Mouse (Mus musculus): Measurements from ENCODE around the gene Prtg. TPM values are rescaled to one million over a fixed set of nuclear protein-coding genes. Genes with fewer than 3 reads are reported as not detected.

Prtg gene
- polyA plus RNA-seq, 1 experiment from 2014 or later = 6.2 TPM

DNA sequence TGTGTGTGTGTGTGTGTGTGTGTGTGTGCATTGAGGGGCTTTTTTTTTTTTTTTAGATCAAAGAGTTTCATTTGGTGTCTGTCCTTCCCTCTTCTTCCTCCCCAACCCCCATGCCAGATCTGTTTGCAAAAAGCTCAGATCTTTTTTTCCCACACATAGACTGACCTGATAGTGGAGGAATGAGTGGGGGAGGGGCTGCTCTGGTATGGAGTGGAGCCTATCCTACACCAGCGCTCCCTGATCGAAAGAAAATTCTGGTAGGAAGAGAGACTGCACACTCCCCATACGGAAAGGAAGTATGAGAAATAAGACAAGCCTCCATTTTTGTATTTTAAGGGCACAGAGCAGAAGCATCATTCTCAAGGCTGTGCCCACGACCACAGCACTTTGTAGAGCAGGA is 25.2 kb upstream of the Prtg start:
- Histone ChIP-seq H3K4me2 (no peak overlapping the region), H3K27me3 (ENCODE audit: control insufficient read depth, insufficient read depth, low read length) (no peaks in the 10 kb centered on the region), H3K4me1 (ENCODE audit: control insufficient read depth, insufficient read depth, low read length) (peaks cover 5% of the 10 kb centered on the region), H3K9ac (ENCODE audit: low read length) (no peak overlapping the region), H3K4me3 (ENCODE audit: low read depth, low read length) (no peak overlapping the region), H3K9me3 (ENCODE audit: control insufficient read depth, low read length) (no peaks in the 10 kb centered on the region), H3K27ac (ENCODE audit: low read depth, low read length) (no peak overlapping the region), H3K36me3 (ENCODE audit: control insufficient read depth, insufficient read depth, low read length) (no peaks in the 10 kb centered on the region; the same call in 1 of the 2 replicates)
- WGBS = 48% methylated on average over 4 of the region's 4 CpGs
- no peak for ATAC-seq (ENCODE audit: low FRiP score)
- DNase-seq (ENCODE audit: low spot score, missing footprints) = no peak

DNA sequence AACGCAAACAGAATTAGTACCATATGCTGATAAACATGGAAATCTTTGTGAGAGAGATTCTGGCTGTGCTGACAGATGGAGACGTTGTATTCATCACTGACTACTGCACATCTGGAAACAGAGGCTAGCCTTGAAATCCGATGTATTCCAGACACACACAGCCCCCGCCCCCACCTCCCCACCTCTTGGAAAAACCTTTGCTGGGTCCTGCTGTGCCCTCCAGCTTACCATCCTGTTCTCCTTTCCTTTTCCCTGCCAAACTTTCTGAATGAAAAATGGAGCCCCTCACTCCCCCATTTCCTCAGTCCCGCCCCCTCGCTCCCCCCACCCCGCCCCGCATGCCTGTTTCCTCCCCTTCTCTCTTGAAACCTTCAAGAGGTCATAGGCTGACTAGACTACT is 24.6 kb upstream of the Prtg start:
- DNase-seq (ENCODE audit: low spot score, missing footprints) (no peak), ATAC-seq (ENCODE audit: low FRiP score) (no peak)
- Histone ChIP-seq H3K4me2 (no peak overlapping the region), H3K4me1 (ENCODE audit: control insufficient read depth, insufficient read depth, low read length) (peaks cover 5% of the 10 kb centered on the region), H3K27me3 (ENCODE audit: control insufficient read depth, insufficient read depth, low read length) (no peaks in the 10 kb centered on the region), H3K36me3 (ENCODE audit: control insufficient read depth, insufficient read depth, low read length) (no peaks in the 10 kb centered on the region; the same call in 1 of the 2 replicates), H3K27ac (ENCODE audit: low read depth, low read length) (no peak overlapping the region), H3K4me3 (ENCODE audit: low read depth, low read length) (no peak overlapping the region), H3K9me3 (ENCODE audit: control insufficient read depth, low read length) (no peaks in the 10 kb centered on the region), H3K9ac (ENCODE audit: low read length) (no peak overlapping the region)
- WGBS = 55% methylated on average over 8 of the region's 8 CpGs

DNA sequence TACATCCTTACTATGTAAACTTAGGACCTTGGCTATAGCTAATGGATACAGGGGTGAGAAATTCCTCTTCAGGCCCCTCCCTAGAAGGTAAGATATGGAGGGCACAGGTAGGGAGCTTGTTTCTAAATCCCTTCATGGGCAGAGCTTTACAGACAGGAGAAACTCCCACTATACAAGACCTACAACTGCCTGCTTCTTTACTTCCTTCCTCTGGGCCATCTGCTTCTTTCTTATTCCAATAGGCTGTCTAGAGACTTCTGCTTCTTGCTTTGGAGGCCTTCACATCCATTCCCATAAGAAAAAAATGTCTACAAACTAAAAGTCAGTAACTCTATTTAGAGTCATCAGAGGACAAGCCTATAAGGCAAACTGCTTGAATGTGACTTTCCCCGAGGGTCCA is 18.9 kb upstream of the Prtg start:
- Histone ChIP-seq H3K4me2 (no peak overlapping the region), H3K36me3 (ENCODE audit: control insufficient read depth, insufficient read depth, low read length) (no peaks in the 10 kb centered on the region), H3K4me3 (ENCODE audit: low read depth, low read length) (no peak overlapping the region), H3K9me3 (ENCODE audit: control insufficient read depth, low read length) (no peaks in the 10 kb centered on the region), H3K4me1 (ENCODE audit: control insufficient read depth, insufficient read depth, low read length) (peaks cover 4% of the 10 kb centered on the region; the same call in 1 of the 2 replicates), H3K27ac (ENCODE audit: low read depth, low read length) (no peak overlapping the region), H3K9ac (ENCODE audit: low read length) (no peak overlapping the region), H3K27me3 (ENCODE audit: control insufficient read depth, insufficient read depth, low read length) (no peaks in the 10 kb centered on the region)
- 89% methylated on average over 1 of the region's 1 CpGs for WGBS
- ATAC-seq (ENCODE audit: low FRiP score) (no peak), DNase-seq (ENCODE audit: low spot score, missing footprints) (no peak)

DNA sequence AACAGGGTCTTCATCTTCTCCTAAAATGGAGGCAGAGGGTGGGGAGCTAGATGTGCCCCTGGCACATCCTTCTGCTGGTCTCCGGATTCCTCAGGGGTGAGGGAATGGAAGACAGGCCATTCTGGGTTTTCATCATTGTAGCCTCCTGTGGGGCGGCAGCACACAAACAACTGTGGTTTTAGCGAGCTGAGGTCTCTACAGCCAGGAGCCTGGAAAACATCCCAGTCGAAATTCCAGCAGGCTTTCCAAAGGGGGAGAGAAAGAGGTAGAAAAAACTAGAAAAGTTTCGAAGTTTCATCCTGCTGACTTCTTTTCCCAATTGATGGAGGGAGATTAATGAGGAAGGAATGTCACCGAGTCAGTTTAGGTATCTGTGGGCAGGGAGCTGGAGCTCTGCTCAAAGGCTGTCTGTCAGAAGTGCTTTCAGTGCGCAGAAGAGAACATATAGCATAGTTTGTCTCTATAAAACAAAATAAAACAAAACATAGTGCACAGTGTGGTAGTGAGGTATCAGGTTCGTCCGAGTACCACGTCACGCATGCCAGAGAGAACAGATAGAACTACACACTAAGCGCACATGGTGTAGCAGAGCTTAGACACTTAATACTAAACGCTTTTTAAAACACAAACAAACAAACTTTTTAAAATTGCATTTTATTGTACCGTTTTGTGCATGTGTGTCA is 16.0 kb upstream of the Prtg start:
- H3K4me1 ChIP-seq (ENCODE audit: control insufficient read depth, insufficient read depth, low read length) = peaks cover 4% of the 10 kb centered on the region; the same call in 1 of the 2 replicates
- H3K36me3 ChIP-seq (ENCODE audit: control insufficient read depth, insufficient read depth, low read length) = no peaks in the 10 kb centered on the region
- no peaks in the 10 kb centered on the region for H3K27me3 ChIP-seq (ENCODE audit: control insufficient read depth, insufficient read depth, low read length)
- no peak overlapping the region for H3K27ac ChIP-seq (ENCODE audit: low read depth, low read length)
- no peaks in the 10 kb centered on the region; the same call in 1 of the 2 replicates for H3K9me3 ChIP-seq (ENCODE audit: control insufficient read depth, low read length)
- H3K4me3 ChIP-seq (ENCODE audit: low read depth, low read length) = no peak overlapping the region
- DNase-seq (ENCODE audit: low spot score, missing footprints) (peak; percentile 87), ATAC-seq (ENCODE audit: low FRiP score) (no peak)
- H3K4me2 ChIP-seq = no peak overlapping the region
- H3K9ac ChIP-seq (ENCODE audit: low read length) = no peak overlapping the region
- WGBS = 54% methylated on average over 14 of the region's 14 CpGs

DNA sequence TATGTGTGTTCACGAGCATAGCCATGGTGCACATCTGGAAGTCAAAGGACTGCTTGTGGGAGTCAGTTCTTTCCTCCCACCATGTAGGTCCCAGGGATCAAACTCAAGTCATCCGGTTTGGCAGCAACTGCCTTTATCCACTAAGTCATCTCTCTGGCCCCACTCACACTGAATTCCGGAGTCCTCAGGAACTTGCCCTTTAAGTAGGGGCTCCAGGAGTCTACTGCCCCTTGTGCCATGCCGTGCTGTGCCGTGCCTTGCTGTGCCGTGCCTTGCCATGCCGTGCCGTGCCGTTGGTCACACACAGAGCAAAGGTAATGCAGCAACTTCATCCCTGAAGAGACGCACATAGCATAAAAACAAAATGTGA is 15.5 kb upstream of the Prtg start:
- H3K36me3 ChIP-seq (ENCODE audit: control insufficient read depth, insufficient read depth, low read length) = no peaks in the 10 kb centered on the region
- ATAC-seq (ENCODE audit: low FRiP score) (no peak), DNase-seq (ENCODE audit: low spot score, missing footprints) (no peak)
- WGBS = 39% methylated on average over 10 of the region's 10 CpGs
- no peaks in the 10 kb centered on the region; the same call in 1 of the 2 replicates for H3K9me3 ChIP-seq (ENCODE audit: control insufficient read depth, low read length)
- H3K4me3 ChIP-seq (ENCODE audit: low read depth, low read length) = no peak overlapping the region
- no peak overlapping the region for H3K9ac ChIP-seq (ENCODE audit: low read length)
- H3K27ac ChIP-seq (ENCODE audit: low read depth, low read length) = no peak overlapping the region
- no peaks in the 10 kb centered on the region for H3K27me3 ChIP-seq (ENCODE audit: control insufficient read depth, insufficient read depth, low read length)
- H3K4me2 ChIP-seq = no peak overlapping the region
- H3K4me1 ChIP-seq (ENCODE audit: control insufficient read depth, insufficient read depth, low read length) = peaks cover 4% of the 10 kb centered on the region; the same call in 1 of the 2 replicates

DNA sequence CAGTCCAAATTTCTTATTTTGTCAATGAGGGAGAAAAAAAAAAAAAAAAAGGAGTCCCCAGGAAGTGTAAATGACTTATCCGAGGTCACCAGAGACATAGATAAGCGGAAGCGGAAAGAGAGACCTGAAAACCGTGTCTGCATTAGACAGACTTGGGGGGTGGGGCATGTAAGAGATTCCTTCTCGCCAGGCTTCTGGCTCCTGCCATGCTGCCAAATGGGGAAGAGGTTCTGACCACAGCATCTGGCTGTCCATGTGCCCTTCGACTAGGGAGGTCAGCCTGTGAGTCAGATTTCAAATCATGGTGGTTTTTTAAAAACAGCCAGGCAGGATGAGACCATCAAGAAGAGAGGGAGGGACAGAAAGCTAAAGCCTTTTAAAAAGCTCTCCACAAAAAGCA is 15.0 kb upstream of the Prtg start:
- no peaks in the 10 kb centered on the region; the same call in 1 of the 2 replicates for H3K9me3 ChIP-seq (ENCODE audit: control insufficient read depth, low read length)
- no peak overlapping the region for H3K9ac ChIP-seq (ENCODE audit: low read length)
- H3K4me3 ChIP-seq (ENCODE audit: low read depth, low read length) = no peak overlapping the region
- ATAC-seq (ENCODE audit: low FRiP score) (no peak), DNase-seq (ENCODE audit: low spot score, missing footprints) (peak; percentile 85)
- H3K27me3 ChIP-seq (ENCODE audit: control insufficient read depth, insufficient read depth, low read length) = no peaks in the 10 kb centered on the region
- H3K27ac ChIP-seq (ENCODE audit: low read depth, low read length) = no peak overlapping the region
- peaks cover 4% of the 10 kb centered on the region; the same call in 1 of the 2 replicates for H3K4me1 ChIP-seq (ENCODE audit: control insufficient read depth, insufficient read depth, low read length)
- no peak overlapping the region for H3K4me2 ChIP-seq
- WGBS = 5% methylated on average over 6 of the region's 6 CpGs
- no peaks in the 10 kb centered on the region for H3K36me3 ChIP-seq (ENCODE audit: control insufficient read depth, insufficient read depth, low read length)

DNA sequence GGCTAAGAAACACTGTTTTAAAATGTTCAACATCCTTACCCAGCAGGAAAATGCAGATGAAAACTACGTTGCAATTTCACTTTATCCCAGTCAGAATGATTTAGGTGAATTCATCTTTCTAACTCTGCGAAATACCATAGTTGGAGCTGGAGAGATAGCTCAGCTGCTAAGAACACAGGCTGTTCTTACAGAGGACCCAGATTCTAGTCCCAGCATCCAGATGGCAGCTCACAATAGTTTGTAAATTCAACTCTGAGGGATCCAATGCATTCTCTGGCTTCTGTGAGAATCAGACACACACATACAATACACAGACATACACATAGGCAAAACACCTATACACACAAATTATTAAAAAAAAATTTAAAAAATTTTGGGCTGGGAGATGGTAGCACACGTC is 11.4 kb upstream of the Prtg start:
- WGBS = 92% methylated on average over 3 of the region's 3 CpGs

DNA sequence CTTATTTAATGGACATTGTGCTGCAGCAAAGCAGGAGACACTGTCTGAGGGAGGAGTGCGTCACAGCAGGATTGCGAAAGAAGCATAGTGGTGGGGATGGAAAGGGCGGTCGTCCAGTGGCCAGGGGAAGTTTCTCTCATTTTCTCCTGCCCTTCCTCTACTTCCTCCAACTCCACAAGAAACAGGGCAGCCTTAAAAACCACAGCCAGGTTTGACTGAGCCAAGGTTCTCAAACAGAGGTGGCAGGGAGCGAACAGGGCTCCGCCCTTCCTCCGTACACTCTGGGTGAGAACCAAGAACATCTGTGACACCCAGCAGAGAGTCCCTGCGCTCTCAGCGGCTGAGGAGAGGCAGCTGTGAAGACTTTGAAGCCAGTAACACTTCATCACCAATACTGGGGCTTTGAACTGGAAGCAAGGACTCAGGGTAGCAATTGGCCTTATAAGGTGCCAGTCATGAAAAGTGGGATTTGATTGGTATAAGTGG is 9.5 kb upstream of the Prtg start:
- Histone ChIP-seq H3K4me3 (ENCODE audit: low read depth, low read length) (no peak overlapping the region), H3K9ac (ENCODE audit: low read length) (no peak overlapping the region), H3K27me3 (ENCODE audit: control insufficient read depth, insufficient read depth, low read length) (no peaks in the 10 kb centered on the region), H3K4me2 (no peak overlapping the region), H3K9me3 (ENCODE audit: control insufficient read depth, low read length) (no peaks in the 10 kb centered on the region; the same call in 1 of the 2 replicates), H3K36me3 (ENCODE audit: control insufficient read depth, insufficient read depth, low read length) (no peaks in the 10 kb centered on the region), H3K27ac (ENCODE audit: low read depth, low read length) (no peak overlapping the region), H3K4me1 (ENCODE audit: control insufficient read depth, insufficient read depth, low read length) (no peaks in the 10 kb centered on the region)
- DNase-seq (ENCODE audit: low spot score, missing footprints) (peak; percentile 80), ATAC-seq (ENCODE audit: low FRiP score) (no peak)
- WGBS = 53% methylated on average over 9 of the region's 9 CpGs

More for the DNA sequence above, 11.4 kb upstream of the Prtg start:
- Histone ChIP-seq H3K36me3 (ENCODE audit: control insufficient read depth, insufficient read depth, low read length) (no peaks in the 10 kb centered on the region), H3K27ac (ENCODE audit: low read depth, low read length) (no peak overlapping the region), H3K4me1 (ENCODE audit: control insufficient read depth, insufficient read depth, low read length) (peaks cover 4% of the 10 kb centered on the region; the same call in 1 of the 2 replicates), H3K9ac (ENCODE audit: low read length) (no peak overlapping the region), H3K4me2 (no peak overlapping the region), H3K9me3 (ENCODE audit: control insufficient read depth, low read length) (no peaks in the 10 kb centered on the region; the same call in 1 of the 2 replicates), H3K27me3 (ENCODE audit: control insufficient read depth, insufficient read depth, low read length) (no peaks in the 10 kb centered on the region), H3K4me3 (ENCODE audit: low read depth, low read length) (no peak overlapping the region)
- ATAC-seq (ENCODE audit: low FRiP score) (no peak), DNase-seq (ENCODE audit: low spot score, missing footprints) (peak; percentile 54)

DNA sequence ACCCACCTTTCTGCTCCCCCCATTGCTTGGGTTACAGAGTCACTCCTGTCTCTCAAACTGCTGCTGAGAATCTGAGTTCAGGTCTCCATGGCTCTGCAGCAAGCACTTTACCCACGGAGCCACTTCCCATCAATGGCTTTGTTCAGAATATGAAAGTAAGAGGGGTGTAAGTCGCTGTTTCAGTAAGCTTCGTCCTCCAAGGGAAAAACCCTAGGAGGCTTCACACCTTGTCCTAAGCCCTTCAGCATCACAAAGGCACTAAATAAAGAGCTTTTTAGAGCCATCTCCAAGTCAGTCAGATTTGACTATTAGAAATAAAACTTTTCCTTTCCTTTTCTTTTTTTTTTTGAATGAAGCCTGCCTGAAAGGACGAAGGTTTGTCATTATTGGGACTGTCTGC is 3.4 kb upstream of the Prtg start:
- Histone ChIP-seq H3K9ac (ENCODE audit: low read length) (no peak overlapping the region), H3K36me3 (ENCODE audit: control insufficient read depth, insufficient read depth, low read length) (no peaks in the 10 kb centered on the region), H3K27me3 (ENCODE audit: control insufficient read depth, insufficient read depth, low read length) (no peaks in the 10 kb centered on the region), H3K4me1 (ENCODE audit: control insufficient read depth, insufficient read depth, low read length) (peaks cover 4% of the 10 kb centered on the region), H3K4me3 (ENCODE audit: low read depth, low read length) (no peak overlapping the region), H3K9me3 (ENCODE audit: control insufficient read depth, low read length) (no peaks in the 10 kb centered on the region), H3K4me2 (no peak overlapping the region), H3K27ac (ENCODE audit: low read depth, low read length) (no peak overlapping the region)
- DNase-seq (ENCODE audit: low spot score, missing footprints) (no peak), ATAC-seq (ENCODE audit: low FRiP score) (no peak)
- WGBS = 21% methylated on average over 4 of the region's 4 CpGs

All from midbrain, embryonic 11.5 days (tissue).